Mouse (Mus musculus) left cerebral cortex, postnatal 25 days (tissue): ENCODE results near the gene Kctd17. TPM values are rescaled to one million over a fixed set of nuclear protein-coding genes. Genes with fewer than 3 reads are reported as not detected.

Experiments used
- DNase-seq, 2 experiments: peaks; one replicate each; pipeline ENCODE4 v3.0.0; 2022; ENCODE audit warnings: low spot score in 2 of 2, mixed read lengths in 1 of 2
- intact Hi-C: fragments of 180-260 bp; cut with DNase I; formaldehyde crosslinking; loops from one replicate; pipeline ENCODE4 v1.15.1; 2025
- total RNA-seq, 2 experiments: library from RNA; stranded (reverse); gene quantifications; 2 replicates each; pipeline ENCODE4 v1.2.3; 2021

The Kctd17 gene
- total RNA-seq, 2 experiments from 2014 or later = 317 to 361 TPM

DNA sequence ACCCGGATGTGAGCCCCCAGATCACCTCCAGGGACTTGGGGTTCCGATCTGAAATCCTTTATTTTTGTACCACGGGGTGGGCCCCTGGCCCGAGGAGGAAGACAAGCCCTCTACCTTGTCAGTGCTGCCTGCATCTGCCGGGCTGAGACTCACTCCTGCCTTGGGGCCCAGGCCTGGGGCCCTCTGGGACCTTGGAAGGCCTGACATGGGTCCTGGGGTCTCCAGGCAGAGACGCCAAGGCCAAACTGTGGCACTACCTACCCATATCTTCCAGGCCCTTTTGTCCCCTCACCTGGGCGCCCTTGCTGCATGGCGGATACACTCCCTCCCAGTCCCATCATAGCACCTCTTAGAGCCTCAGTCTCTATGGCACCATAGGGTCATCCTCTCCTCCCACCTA is 10.1 kb downstream of the Kctd17 start:
- peak in 1 of 2 experiments; percentile 6 for DNase-seq
- intact Hi-C loops = loop anchor here (5.0 to 10.0 kb wide), 2 partner anchors 274 to 464 kb away; partner anchors contain the start of gene Eif3d

DNA sequence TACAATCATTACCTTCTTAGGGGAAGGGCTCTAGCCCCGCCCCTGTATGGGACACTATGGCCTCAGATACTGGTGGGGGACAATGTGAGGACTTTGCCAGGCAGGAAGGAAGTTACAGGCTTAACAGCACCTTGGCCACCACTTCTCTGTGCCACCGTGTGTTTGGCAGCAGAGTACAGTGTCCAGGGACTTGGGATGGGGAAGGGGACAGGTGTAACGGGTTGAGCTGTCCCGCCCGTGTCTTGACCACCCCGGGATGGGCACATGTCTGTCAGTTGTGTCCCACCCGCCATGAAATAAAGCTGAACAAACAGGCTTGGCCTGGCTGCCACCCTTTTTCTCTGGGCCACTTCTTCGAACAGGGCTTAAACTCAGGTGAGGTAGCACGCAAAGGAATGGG is 10.6 kb downstream of the Kctd17 start:
- DNase-seq = no peak
- intact Hi-C loops = loop anchor here (5.0 to 10.0 kb wide), 2 partner anchors 273 to 464 kb away; partner anchors contain the start of gene Eif3d

DNA sequence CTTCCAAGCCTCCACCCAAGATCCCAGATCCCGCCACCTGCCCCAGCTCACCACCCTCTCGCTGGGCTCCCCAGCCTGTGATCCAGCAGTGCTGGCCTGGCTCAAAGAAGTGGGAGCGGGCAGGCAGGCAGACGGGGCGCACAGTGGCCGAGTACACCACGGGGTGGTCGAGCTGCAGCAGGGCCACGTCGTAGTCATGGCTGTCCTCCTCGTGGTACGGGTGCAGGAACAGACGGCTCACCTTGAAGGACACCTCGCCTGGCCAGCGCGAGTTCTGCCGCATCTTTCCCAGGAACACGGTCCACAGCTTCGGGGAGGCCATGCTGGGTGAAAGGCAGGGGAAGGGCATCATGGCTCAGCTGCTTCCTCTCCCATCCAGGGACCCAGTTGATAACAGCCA is 13.9 kb downstream of the Kctd17 start:
- DNase-seq = no peak
- intact Hi-C loops = no loop called here

DNA sequence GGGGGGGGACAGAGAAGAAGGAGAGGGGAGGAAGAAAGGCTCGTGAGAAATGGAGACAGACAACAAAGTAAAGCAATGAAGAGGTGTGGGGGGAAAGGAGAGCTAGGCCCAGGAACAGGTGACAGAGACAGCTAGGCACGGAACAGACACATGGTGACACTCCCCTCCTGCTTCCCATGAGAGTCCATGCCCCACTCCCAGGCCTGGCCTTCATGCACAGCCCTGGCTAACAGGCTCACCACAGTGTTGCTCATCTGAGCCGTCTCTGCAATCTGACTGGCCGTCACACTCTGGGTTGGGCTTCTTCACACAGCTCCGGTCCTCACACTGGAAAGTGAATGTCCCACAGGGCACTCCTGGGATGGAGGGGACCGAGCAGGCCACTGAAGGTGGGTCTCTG is 15.5 kb downstream of the Kctd17 start:
- intact Hi-C loops = no loop called here
- DNase-seq = no peak

DNA sequence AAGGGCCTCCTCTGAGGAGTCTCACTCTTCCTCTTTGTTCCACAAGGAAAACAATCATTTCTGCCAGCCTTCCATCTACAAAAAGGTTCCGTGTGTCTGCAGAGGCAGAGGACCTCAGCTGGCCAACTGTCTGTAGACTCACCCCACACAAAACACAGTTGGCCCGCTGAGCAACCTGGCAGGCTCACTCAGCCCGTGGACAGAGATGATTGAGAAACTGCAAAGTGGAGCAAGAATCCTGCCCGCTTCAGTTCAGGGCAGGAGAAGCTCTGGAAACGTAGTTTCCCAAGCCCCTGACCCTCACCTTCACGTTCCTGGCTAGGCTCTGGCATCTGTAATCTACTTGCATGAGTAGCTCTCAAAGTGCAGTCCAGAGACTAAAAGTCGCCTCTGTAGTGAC is 18.8 kb downstream of the Kctd17 start:
- no peak for DNase-seq
- intact Hi-C loops = loop anchor here (2.0 to 5.0 kb wide), 2 partner anchors 85 to 136 kb away; partner anchors contain the start of gene C1qtnf6

DNA sequence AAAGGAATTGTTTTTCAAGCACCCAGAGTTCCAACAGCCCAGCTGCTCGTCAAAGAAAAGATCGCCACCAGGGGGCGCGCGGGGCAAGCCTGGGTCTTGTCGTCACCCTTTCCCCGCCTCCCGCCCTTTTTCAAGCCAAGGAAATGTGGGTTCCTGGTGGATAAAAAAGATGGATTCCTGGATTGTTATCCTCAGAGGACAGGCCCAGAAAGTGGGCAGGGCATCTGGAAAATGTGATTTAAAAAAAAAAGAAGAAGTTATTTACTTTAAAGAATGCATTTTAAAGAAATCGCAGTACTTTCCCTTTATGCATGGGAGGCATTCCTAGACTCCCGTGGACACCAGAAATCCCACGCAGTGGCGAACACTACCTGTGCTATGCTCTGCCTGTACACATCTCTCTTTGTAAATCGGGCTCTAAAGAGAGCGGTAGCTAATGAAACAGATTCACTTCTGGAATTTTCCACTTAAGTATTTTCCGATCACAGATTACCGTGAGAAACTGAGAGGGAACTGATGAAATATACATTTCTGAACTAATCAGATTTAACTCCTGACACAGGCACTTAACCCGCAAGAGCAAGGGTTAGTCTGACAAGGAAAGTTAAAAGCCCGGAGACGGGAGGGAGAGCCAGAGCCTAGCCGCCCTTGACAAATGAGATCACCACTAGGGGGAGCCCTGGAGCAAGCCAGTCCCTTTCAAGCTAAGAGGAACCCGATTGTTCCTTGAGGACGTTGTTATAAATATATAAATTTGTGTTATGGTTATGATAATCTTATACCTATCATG is 19.6 kb downstream of the Kctd17 start:
- intact Hi-C loops = loop anchor here (2.0 to 5.0 kb wide), 3 partner anchors 84 to 135 kb away; partner anchors contain the start of gene C1qtnf6
- peak; percentile 93 to 94 for DNase-seq

DNA sequence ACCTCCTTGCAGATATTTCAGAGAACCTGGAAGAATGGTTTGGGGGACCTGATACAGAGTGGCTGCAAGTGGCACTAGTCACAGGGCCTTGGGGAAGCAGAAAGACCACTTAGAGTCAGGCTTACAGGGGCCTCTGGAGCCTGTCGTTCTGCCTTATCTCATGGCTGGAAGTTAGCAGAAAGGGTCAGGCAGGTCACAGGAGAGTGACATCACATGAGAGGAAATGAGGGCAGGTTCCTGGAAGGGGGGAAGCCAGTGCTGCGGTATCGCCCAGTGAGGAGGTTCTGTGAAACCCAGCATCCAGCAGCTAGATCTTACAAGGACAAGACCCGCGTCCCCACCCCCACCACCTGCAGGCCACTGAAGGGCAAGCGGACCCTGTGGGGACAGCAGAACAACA is 20.8 kb downstream of the Kctd17 start:
- intact Hi-C loops = loop anchor here (2.0 to 5.0 kb wide), 2 partner anchors 83 to 98 kb away; partner anchors contain the start of gene C1qtnf6
- no peak for DNase-seq

DNA sequence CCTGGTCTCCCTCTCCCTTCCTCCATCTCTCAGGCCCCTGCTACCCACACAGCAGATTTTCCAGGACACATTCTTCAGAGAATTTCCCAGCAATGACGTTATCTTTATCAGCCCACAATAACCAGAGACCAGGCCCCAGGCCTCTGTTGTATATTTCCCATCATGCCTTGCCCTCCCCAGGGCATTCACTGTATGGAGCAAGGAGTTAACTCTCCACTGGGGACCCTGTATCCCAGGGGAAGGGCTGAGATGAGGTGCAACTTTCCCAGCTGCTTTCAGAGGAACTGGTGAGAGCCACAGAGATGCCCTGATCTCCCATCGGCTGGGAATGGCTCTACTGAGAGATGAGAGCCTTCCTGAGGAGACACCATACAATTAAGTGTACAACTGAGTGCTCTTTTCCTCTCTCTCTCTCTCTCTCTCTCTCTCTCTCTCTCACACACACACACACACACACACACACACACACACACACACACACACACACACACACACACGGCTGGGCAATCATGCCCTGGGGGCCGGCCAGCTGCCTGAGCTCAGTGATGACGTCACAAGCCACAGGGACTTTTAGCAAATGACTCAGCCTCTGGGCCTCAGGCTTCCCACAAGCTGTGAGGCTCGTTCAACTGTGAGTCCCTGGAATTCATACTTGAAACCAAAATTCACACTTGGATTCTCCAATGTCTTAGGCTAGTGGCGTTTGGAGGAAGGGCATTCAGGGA is 21.5 kb downstream of the Kctd17 start:
- intact Hi-C loops = loop anchor here (2.0 to 5.0 kb wide), 3 partner anchors 62 to 97 kb away; partner anchors contain the start of gene C1qtnf6
- peak in 1 of 2 experiments; percentile 83 for DNase-seq

DNA sequence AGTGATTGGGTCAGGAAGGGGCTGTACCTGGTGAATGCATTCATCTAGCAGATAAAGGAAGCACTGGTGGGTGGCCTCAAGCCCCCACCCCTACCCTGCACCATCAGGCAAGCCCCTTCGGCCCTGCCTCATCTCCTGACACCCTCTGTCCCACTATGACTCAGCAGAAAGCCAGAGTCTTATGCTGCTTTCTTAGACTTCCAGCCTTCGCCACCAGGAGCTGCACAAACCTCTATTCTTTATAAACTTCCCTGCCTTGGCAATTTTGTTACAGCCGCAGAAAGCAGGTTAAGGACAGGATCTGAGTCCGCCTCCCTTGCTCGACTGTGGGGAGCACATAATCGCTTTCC is 22.0 kb downstream of the Kctd17 start:
- intact Hi-C loops = loop anchor here (5.0 kb wide), 1 partner anchor 62 kb away; no protein-coding TSS in a partner anchor
- no peak for DNase-seq

DNA sequence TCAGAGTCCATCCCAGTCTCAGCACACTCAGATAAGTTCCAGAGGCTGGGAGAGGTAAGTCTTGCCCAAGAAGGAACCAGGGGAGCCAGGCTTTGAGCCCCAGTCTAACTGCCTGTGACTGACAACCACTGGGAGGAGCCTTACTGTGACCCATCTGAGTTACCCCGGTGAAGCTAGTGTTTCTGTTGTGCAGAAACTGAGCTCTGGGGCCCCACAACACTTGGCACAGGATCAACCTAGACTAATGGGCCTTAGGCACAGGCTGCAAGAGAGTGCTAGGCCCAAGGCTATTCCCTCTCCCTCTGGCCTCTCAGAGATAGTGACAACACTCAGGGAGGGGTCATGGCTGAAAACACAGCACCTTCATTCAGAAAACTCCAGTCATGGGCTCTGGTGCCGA is 22.8 kb downstream of the Kctd17 start:
- DNase-seq = no peak
- intact Hi-C loops = loop anchor here (5.0 kb wide), 1 partner anchor 61 kb away; no protein-coding TSS in a partner anchor

DNA sequence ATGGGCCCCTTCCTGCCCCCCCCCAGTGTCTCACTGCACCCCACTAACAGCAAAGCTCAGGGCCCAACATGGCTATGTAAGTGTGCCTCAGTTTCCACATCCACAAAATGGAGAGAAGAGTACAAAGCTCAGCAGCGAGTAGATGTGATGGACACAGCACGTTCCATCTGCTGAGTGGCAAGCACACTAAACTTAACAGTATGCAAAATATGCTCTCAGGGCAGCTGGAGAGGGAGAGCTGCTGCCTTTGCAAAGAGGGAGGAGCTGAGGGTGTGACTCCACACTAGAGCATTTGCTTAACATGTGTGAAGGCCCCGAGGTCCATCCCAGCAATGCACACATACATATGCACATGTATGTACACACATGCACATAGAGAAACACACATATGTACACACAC is 24.6 kb downstream of the Kctd17 start:
- intact Hi-C loops = loop anchor here (2.0 to 5.0 kb wide), 2 partner anchors 59 to 286 kb away; no protein-coding TSS in a partner anchor
- DNase-seq = no peak

DNA sequence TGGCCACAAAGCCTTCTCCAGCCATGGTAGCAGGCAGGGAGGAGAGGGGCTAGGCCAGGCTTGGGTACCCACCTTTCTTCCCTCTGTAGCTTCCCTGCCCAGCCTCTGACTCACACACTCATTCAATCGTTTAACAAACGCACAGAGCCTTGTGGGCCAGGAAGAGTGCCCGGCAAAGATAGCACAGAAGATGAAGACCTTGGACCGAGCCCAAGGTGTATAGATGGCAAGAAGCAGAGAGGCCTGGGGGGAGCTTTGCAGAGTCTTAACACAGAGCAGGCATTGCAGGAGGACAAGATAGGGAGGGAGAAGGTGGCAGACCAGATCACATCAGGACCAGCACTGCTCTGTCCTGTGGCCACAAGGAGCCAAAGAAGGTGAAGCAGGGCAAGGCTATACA is 26.8 kb downstream of the Kctd17 start:
- intact Hi-C loops = no loop called here
- no peak for DNase-seq

DNA sequence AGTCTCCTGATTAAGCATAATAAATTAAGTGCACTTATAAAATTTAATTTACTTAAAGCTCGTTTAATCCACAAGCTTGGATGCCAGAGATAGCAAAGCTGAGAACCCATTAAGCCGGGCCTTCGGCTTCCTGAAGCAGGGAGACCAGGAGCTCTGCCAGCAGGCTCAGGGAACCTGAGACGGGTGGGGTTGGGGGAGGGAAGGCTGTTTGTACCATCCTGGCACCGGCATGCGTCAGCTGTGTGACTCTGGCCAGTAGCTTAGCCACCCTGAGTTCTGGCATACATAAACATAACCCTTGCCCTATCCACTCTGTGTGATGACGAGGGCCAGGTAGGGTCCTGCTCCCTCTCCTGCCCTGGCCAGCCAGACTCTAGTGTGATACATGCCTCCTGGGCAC is 27.7 kb downstream of the Kctd17 start:
- intact Hi-C loops = no loop called here

DNA sequence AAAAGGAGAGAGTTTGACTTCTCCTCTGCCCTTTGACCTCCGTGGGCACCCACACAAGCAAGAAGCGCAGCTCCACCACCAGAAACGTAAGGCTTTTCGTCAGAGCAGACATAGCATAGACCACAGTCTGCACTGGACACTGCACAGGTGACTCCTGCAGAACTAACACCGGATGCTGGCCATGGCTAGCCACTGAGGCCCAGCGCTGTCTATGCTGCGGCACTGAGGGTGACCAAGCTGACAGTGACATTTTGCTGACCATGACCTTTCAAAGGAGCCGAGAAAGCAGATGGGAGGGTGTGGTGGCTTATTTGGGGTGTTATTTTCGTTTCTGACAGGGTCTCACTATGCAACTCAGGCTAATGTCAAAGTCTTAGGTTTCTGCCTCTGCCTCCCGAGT is 28.8 kb downstream of the Kctd17 start:
- intact Hi-C loops = no loop called here
- DNase-seq = no peak

More for the DNA sequence above, 27.7 kb downstream of the Kctd17 start:
- DNase-seq = no peak

DNA sequence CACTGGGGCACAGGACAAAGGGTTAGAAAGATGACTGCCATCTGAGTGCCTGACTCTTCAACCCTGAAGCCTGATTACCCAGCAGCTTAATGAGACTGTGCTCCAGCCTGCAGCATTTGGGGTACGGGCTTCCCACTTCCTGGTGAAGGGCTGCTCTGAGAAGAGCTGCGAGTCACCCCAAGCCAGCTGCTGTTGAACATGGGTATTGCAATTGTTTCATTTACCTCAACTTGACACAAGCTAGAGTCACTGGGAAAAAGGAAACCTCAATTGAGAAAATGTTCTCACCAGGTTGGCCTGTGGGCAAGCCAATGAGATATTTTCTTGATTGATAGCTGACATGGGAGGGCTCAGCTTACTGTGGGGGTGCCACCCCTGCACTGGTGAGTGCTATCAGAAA is 34.6 kb downstream of the Kctd17 start:
- intact Hi-C loops = no loop called here
- no peak for DNase-seq

DNA sequence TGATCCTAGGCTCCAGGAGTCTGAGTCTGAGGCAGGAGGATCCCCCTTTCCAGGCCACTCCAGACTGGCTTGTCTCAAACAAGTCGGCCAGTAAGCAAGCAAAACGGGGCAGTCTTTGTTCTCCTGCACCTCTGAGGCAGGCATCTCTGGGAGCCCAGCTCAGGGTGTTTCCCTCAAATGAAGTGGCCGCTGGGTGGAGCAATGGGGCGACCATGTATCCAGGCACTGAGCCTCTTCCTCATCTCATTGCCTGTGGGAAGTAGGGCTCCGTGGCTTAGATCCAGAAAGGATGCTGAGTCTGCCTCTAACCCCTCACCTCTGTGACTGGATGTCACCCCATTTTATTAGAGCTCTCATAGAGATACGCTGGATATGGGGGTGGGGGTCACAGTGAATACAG is 38.4 kb downstream of the Kctd17 start:
- intact Hi-C loops = no loop called here
- DNase-seq = no peak

DNA sequence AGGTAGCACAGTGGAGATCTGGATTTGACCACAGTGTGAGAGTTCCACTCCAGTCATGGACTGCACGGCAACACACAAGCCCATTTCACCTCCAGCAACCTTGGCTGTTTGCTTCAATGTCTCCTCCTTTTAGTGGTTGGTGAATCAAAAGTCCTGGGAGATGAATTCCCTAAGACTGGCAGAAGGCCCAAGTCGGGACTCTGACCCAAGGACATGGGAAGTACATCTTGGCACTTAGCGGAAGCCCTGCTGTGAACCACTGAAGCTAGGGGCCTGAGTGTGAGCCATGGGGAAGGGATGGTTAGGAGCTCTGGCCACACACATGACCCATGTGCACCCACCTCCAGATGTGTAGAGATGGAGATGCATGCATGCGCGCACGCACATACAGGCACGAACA is 39.2 kb downstream of the Kctd17 start:
- intact Hi-C loops = no loop called here

DNA sequence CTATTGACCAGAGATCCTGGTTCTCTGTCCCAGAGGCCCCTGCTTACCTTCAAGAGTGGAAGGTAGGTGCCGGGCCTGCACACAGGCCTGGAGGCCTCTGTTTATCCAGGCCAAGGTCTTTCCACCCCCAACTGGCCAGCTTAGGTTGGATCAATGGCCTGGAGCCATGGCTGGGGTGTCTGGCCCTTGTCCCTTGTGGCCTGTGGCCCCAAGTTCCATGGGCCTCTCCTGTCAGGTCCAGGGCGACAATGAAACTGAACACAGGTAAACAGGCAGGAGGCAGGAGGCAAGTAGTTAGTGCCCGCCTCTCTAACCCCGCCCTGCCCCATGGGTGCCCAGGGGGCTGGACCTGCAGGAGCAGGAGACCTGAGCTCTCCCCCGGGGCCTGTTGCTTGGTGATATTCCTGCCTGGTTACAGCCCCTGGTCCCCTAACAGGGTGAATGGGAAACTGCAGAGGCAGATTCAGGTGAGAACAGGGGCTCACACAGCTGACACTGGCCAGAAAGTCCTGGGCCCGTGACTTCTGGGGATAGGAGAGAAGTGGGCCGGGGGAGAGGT is 40.1 kb downstream of the Kctd17 start, which contains the start of gene Tmprss6:
Tmprss6 (minus strand) TSS at position 256 of the 559 bp plus-strand sequence.
- no peak for DNase-seq
- intact Hi-C loops = no loop called here

More for the DNA sequence above, 39.2 kb downstream of the Kctd17 start:
- DNase-seq = no peak

DNA sequence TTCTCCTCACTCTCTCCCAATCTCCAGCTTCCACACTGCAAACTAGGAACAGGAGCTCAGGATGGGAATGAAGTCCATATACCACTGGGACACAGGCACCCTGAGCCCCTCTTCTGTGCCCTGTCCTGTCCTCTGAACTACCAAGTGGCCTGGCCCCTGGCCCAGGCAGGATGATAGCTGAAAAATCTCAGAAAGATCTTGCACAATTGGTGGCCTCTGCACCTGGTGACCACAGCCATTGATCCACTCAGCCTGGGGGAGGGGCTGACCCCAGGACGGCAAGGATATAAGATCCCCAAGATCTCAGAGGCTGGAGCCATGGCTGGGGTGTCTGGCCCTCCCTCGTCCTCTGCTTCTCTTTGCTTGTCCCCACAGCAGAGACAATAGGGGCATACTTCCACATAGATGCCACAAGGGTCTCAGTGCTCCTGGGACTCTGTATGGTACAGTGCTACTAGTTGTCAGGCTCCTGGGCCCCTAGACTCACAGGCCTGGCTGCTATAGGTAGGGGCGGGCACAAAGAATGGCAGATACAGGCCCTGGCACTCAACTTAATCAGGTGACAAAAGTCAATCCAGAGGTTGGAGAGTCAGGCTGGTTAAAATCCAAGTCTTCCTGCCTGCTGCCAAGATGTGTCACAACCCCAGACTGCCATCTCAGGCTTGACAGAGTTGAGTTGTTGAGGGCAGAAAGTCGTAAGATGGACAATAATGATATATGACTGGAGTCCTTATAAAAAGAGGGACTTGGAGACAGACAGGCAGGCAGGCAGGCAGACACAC is 42.3 kb downstream of the Kctd17 start:
- no peak for DNase-seq
- intact Hi-C loops = no loop called here
